Mouse (Mus musculus) CH12.LX (cell line): ENCODE measurements around the gene Kiss1r. TPM values are rescaled to one million over a fixed set of nuclear protein-coding genes. Genes with fewer than 3 reads are reported as not detected.

ENCODE experiments used
- DNase-seq: peaks from one replicate; pipeline ENCODE4 v3.0.0-alpha.2; 2013; ENCODE audit errors: extremely low read depth
- H3K27ac ChIP-seq: 2 replicates; pipeline ENCODE4 v1.5.1; 2012; ENCODE audit warnings: low read depth, mild to moderate bottlenecking, control low read depth, moderate library complexity; ENCODE audit not compliant: insufficient read depth
- H3K27me3 ChIP-seq: replicated peaks from 2 replicates; pipeline ENCODE3; 2012; ENCODE audit warnings: inconsistent platforms
- H3K36me3 ChIP-seq, 2 experiments: replicated peaks in 1 of 2; 2 replicates each; pipeline versions ENCODE3 to v1.6.1; 2012; ENCODE audit warnings: inconsistent platforms in 1 of 2, low read length in 1 of 2, mild to moderate bottlenecking in 1 of 2, mixed read lengths in 1 of 2, moderate library complexity in 1 of 2; ENCODE audit not compliant: control insufficient read depth in 1 of 2, insufficient read depth in 1 of 2
- H3K4me1 ChIP-seq, 2 experiments: 2 replicates each; pipeline ENCODE4 v1.6.1; 2012; ENCODE audit warnings: inconsistent platforms in 1 of 2, moderate library complexity in 1 of 2; ENCODE audit not compliant: insufficient read depth in 2 of 2, control insufficient read depth in 1 of 2
- H3K4me2 ChIP-seq: 2 replicates; pipeline ENCODE4 v1.6.1; 2012; ENCODE audit warnings: low read depth, mild to moderate bottlenecking, control low read depth; ENCODE audit not compliant: poor library complexity, insufficient read depth, severe bottlenecking
- H3K4me3 ChIP-seq, 3 experiments: fragments of 150-350 bp in 1 of 3; sonication (generic) in 1 of 3; replicated peaks in 1 of 3; 2 replicates each; pipeline versions ENCODE3 to v1.5.1; 2011 to 2012; ENCODE audit warnings: low read depth in 2 of 3, low read length in 2 of 3, mild to moderate bottlenecking in 2 of 3, moderate library complexity in 2 of 3, control low read depth in 1 of 3, improper control_type of control experiment in 1 of 3, inconsistent platforms in 1 of 3, mixed read lengths in 1 of 3; ENCODE audit not compliant: poor library complexity in 1 of 3
- H3K79me2 ChIP-seq: replicated peaks from 2 replicates; pipeline ENCODE4 v1.6.1; 2012; ENCODE audit warnings: mild to moderate bottlenecking, moderate library complexity; ENCODE audit not compliant: control insufficient read depth, poor library complexity, insufficient read depth, severe bottlenecking; ENCODE audit errors: extremely low read depth
- H3K9ac ChIP-seq: 2 replicates; pipeline ENCODE4 v1.6.1; 2012; ENCODE audit warnings: low read depth, mild to moderate bottlenecking, control low read depth, moderate library complexity; ENCODE audit not compliant: insufficient read depth
- H3K9me3 ChIP-seq: replicated peaks from 2 replicates; pipeline ENCODE3; 2012; ENCODE audit warnings: low read length, inconsistent platforms, mixed read lengths
- BHLHE40 ChIP-seq: IDR thresholded peaks from 2 replicates; pipeline ENCODE4 v1.6.1; 2011; ENCODE audit warnings: mild to moderate bottlenecking, low read depth, low read length, improper control_type of control experiment
- CHD1 ChIP-seq: IDR thresholded peaks from 2 replicates; pipeline ENCODE4 v1.6.1; 2012; ENCODE audit warnings: low read depth, low read length, improper control_type of control experiment, inconsistent platforms
- CHD2 ChIP-seq: IDR thresholded peaks from 2 replicates; pipeline ENCODE4 v1.6.1; 2011; ENCODE audit warnings: low read length, improper control_type of control experiment
- CTCF ChIP-seq, 2 experiments: IDR thresholded peaks in 1 of 2; conservative IDR thresholded peaks in 1 of 2; 2 replicates each; pipeline ENCODE4 v1.5.1; 2011 to 2012; ENCODE audit warnings: low read depth in 2 of 2, low read length in 2 of 2, improper control_type of control experiment in 1 of 2, inconsistent platforms in 1 of 2, mild to moderate bottlenecking in 1 of 2, moderate library complexity in 1 of 2
- E2F4 ChIP-seq: IDR thresholded peaks from 2 replicates; pipeline ENCODE4 v1.6.1; 2011; ENCODE audit warnings: low read depth, low read length, improper control_type of control experiment; ENCODE audit not compliant: insufficient replicate concordance
- ELF1 ChIP-seq: IDR thresholded peaks from 2 replicates; pipeline ENCODE4 v1.6.1; 2014; ENCODE audit warnings: low read depth, mild to moderate bottlenecking, inconsistent platforms, low read length, improper control_type of control experiment
- EP300 ChIP-seq: IDR thresholded peaks from 2 replicates; pipeline ENCODE4 v1.6.1; 2011; ENCODE audit warnings: low read length, improper control_type of control experiment
- ETS1 ChIP-seq: conservative IDR thresholded peaks from 2 replicates; pipeline ENCODE4 v1.6.1; 2012; ENCODE audit warnings: low read depth, mild to moderate bottlenecking, inconsistent platforms, low read length, improper control_type of control experiment, moderate library complexity
- GABPA ChIP-seq: IDR thresholded peaks from 2 replicates; pipeline ENCODE4 v1.6.1; 2012; ENCODE audit warnings: low read depth, low read length, improper control_type of control experiment, inconsistent platforms; ENCODE audit not compliant: insufficient replicate concordance
- HCFC1 ChIP-seq: IDR thresholded peaks from 2 replicates; pipeline ENCODE4 v1.6.1; 2012; ENCODE audit warnings: low read depth, mild to moderate bottlenecking, inconsistent platforms, low read length, improper control_type of control experiment
- IRF4 ChIP-seq: IDR thresholded peaks from 2 replicates; pipeline ENCODE4 v1.6.1; 2014; ENCODE audit warnings: low read depth, mild to moderate bottlenecking, inconsistent platforms, low read length, improper control_type of control experiment
- JUN ChIP-seq: IDR thresholded peaks from 2 replicates; pipeline ENCODE4 v1.6.1; 2011; ENCODE audit warnings: low read depth, mild to moderate bottlenecking, low read length, improper control_type of control experiment, moderate library complexity; ENCODE audit not compliant: insufficient read depth
- JUND ChIP-seq: conservative IDR thresholded peaks from 2 replicates; pipeline ENCODE4 v1.6.1; 2011; ENCODE audit warnings: low read depth, low read length, improper control_type of control experiment
- KAT2A ChIP-seq: IDR thresholded peaks from 2 replicates; pipeline ENCODE4 v1.6.1; 2012; ENCODE audit warnings: low read length, improper control_type of control experiment, inconsistent platforms; ENCODE audit not compliant: insufficient replicate concordance
- MAFK ChIP-seq: IDR thresholded peaks from 2 replicates; pipeline ENCODE4 v1.6.1; 2011; ENCODE audit warnings: low read length, improper control_type of control experiment; ENCODE audit not compliant: insufficient replicate concordance
- MAX ChIP-seq: IDR thresholded peaks from 2 replicates; pipeline ENCODE4 v1.6.1; 2011; ENCODE audit warnings: low read length, improper control_type of control experiment
- MAZ ChIP-seq: IDR thresholded peaks from 2 replicates; pipeline ENCODE4 v1.6.1; 2012; ENCODE audit warnings: low read depth, mild to moderate bottlenecking, inconsistent platforms, low read length, improper control_type of control experiment, moderate library complexity
- MEF2A ChIP-seq: IDR thresholded peaks from 2 replicates; pipeline ENCODE4 v1.6.1; 2014; ENCODE audit warnings: low read depth, mild to moderate bottlenecking, inconsistent platforms, low read length, improper control_type of control experiment, borderline replicate concordance
- MXI1 ChIP-seq: IDR thresholded peaks from 2 replicates; pipeline ENCODE4 v1.6.1; 2011; ENCODE audit warnings: mild to moderate bottlenecking, low read depth, low read length, improper control_type of control experiment
- MYC ChIP-seq: IDR thresholded peaks from 2 replicates; pipeline ENCODE4 v1.6.1; 2011; ENCODE audit warnings: low read depth, mild to moderate bottlenecking, improper control_type of control experiment, low read length
- NELFE ChIP-seq: IDR thresholded peaks from 2 replicates; pipeline ENCODE4 v1.6.1; 2011; ENCODE audit warnings: low read depth, low read length, improper control_type of control experiment
- NRF1 ChIP-seq: IDR thresholded peaks from 2 replicates; pipeline ENCODE4 v1.6.1; 2014; ENCODE audit warnings: low read depth, mild to moderate bottlenecking, inconsistent platforms, low read length, improper control_type of control experiment, moderate library complexity
- PAX5 ChIP-seq: IDR thresholded peaks from 2 replicates; pipeline ENCODE4 v1.6.1; 2012; ENCODE audit warnings: low read length, inconsistent platforms, mixed read lengths
- POLR2A ChIP-seq: IDR thresholded peaks from 2 replicates; pipeline ENCODE4 v1.6.1; 2011; ENCODE audit warnings: low read depth, mild to moderate bottlenecking, improper control_type of control experiment, low read length
- POLR2AphosphoS2 ChIP-seq: IDR thresholded peaks from 2 replicates; pipeline ENCODE4 v1.6.1; 2011; ENCODE audit warnings: low read depth, low read length, improper control_type of control experiment
- RAD21 ChIP-seq: IDR thresholded peaks from 2 replicates; pipeline ENCODE4 v1.6.1; 2011; ENCODE audit warnings: low read depth, mild to moderate bottlenecking, low read length, improper control_type of control experiment, moderate library complexity
- RCOR1 ChIP-seq: conservative IDR thresholded peaks from 2 replicates; pipeline ENCODE4 v1.6.1; 2012; ENCODE audit warnings: low read depth, mild to moderate bottlenecking, inconsistent platforms, low read length, improper control_type of control experiment
- SIN3A ChIP-seq: IDR thresholded peaks from 2 replicates; pipeline ENCODE4 v1.6.1; 2012; ENCODE audit warnings: low read length, improper control_type of control experiment, inconsistent platforms
- SMC3 ChIP-seq: IDR thresholded peaks from 2 replicates; pipeline ENCODE4 v1.6.1; 2011; ENCODE audit warnings: low read depth, low read length, improper control_type of control experiment
- TBP ChIP-seq: conservative IDR thresholded peaks from 2 replicates; pipeline ENCODE4 v1.6.1; 2011; ENCODE audit warnings: low read depth, low read length, improper control_type of control experiment
- TCF12 ChIP-seq: IDR thresholded peaks from 2 replicates; pipeline ENCODE4 v1.6.1; 2014; ENCODE audit warnings: low read depth, mild to moderate bottlenecking, inconsistent platforms, low read length, improper control_type of control experiment
- UBTF ChIP-seq: IDR thresholded peaks from 2 replicates; pipeline ENCODE4 v1.6.1; 2012; ENCODE audit warnings: low read depth, mild to moderate bottlenecking, inconsistent platforms, low read length, improper control_type of control experiment, moderate library complexity
- USF1 ChIP-seq: IDR thresholded peaks from 2 replicates; pipeline ENCODE4 v1.6.1; 2014; ENCODE audit warnings: low read depth, mild to moderate bottlenecking, inconsistent platforms, low read length, improper control_type of control experiment
- USF2 ChIP-seq: conservative IDR thresholded peaks from 2 replicates; pipeline ENCODE4 v1.6.1; 2011; ENCODE audit warnings: low read depth, low read length, improper control_type of control experiment
- ZC3H11A ChIP-seq: IDR thresholded peaks from 2 replicates; pipeline ENCODE4 v1.6.1; 2012; ENCODE audit warnings: low read depth, mild to moderate bottlenecking, inconsistent platforms, low read length, improper control_type of control experiment
- ZKSCAN1 ChIP-seq: IDR thresholded peaks from 2 replicates; pipeline ENCODE4 v1.6.1; 2012; ENCODE audit warnings: low read depth, inconsistent platforms, low read length, improper control_type of control experiment, borderline replicate concordance
- ZMIZ1 ChIP-seq: IDR thresholded peaks from 2 replicates; pipeline ENCODE4 v1.6.1; 2012; ENCODE audit warnings: low read depth, mild to moderate bottlenecking, inconsistent platforms, low read length, improper control_type of control experiment
- ZNF384 ChIP-seq: IDR thresholded peaks from 2 replicates; pipeline ENCODE4 v1.6.1; 2012; ENCODE audit warnings: low read depth, low read length, improper control_type of control experiment, inconsistent platforms
- dilution Hi-C: fragments of 300-500 bp; cut with MboI; formaldehyde crosslinking; loops from 2 replicates; pipeline ENCODE4 v1.14.3; 2020; ENCODE audit warnings: low sequenced_read_pairs; ENCODE audit not compliant: extremely low pct_unique_long_range_greater_than_20kb, extremely low pct_ligation_motif_present
- in situ Hi-C: fragments of 300-500 bp; cut with MboI; formaldehyde crosslinking; loops from 3 replicates; pipeline ENCODE4 v1.14.3; 2019; ENCODE audit warnings: low sequenced_read_pairs, low pct_ligation_motif_present, low pct_unique_long_range_greater_than_20kb, mixed read lengths
- polyA plus RNA-seq: library from polyadenylated mRNA; unstranded; fragments of >175 nt; gene quantifications from 2 replicates; pipeline ENCODE4 v1.2.1, GENCODE M21; 2012; ENCODE audit warnings: low read depth; ENCODE audit not compliant: insufficient read length
- total RNA-seq, 2 experiments: library from RNA; depleted of rRNA; stranded (reverse); fragments of 300-350 nt in 1 of 2; fragments of >200 nt in 1 of 2; gene quantifications; 2 replicates each; pipeline ENCODE4 v1.2.3; 2012 to 2014

Gene Kiss1r
- total and polyA plus RNA-seq, 3 experiments, result 0.17 to 0.76 (median 0.24) TPM

DNA sequence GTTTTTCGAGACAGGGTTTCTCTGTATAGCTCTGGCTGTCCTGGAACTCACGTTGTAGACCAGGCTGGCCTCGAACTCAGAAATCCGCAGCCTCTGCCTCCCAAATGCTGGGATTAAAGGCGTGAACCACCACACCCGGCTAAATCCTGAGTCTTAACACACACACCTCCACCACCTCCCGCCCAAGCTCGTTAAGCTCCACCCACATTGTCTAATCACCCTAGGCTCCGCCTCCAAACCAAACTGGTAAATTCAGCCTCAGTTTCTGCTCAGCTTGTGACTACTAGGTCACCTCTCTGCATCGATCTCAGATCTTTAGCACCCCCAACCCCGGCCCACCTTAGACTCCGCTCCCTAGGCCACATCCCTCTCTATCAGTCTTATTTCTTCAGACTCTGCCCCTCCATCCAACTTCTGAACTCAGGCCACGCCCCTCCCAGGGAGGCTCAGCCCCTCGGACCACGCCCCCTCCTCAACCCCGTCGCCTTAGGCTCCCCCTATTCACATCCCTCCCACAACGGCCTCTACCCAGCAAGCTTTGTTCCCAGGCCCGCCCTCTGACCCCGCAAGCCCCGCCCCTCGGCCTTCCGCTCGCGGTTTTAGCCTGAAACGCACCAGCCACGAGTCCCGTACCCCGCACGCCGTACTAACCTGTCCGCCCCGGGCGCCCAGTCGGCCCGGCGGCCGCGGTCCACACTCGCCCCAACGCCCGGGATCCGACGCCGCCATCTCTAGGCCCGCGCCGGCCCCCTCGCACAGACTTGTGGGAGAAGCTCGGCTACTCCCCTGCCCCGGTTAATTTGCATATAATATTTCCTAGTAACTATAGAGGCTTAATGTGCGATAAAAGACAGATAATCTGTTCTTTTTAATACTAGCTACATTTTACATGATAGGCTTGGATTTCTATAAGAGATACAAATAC, 8.3 kb upstream of the Kiss1r start, which contains the start of gene Med16:
Gene Med16 (minus strand): TSS at position 757 of the 925 bp plus-strand sequence.
- peak within 1 kb of the TSS; percentile 17; the same call in 1 of the 2 replicates for H3K4me2 ChIP-seq
- no peaks in the 10 kb centered on the region for H3K27me3 ChIP-seq
- H3K4me3 ChIP-seq, result peak within 1 kb of the TSS; percentile 68 to 86 (median 78)
- peak; percentile 95 for DNase-seq
- H3K9me3 ChIP-seq, result peaks cover 5% of the 10 kb centered on the region
- peaks cover 23 to 70% of the 10 kb centered on the region in 2 experiments for H3K36me3 ChIP-seq
- peak within 1 kb of the TSS; percentile 97 for H3K9ac ChIP-seq
- peak within 1 kb of the TSS; percentile 85 for H3K27ac ChIP-seq
- H3K79me2 ChIP-seq, result no peaks in the 10 kb centered on the region
- peaks cover 7 to 15% of the 10 kb centered on the region in 2 experiments for H3K4me1 ChIP-seq
- dilution Hi-C loops (no loop called here), in situ Hi-C loops (no loop called here)
- TF ChIP-seq HCFC1 (peak; percentile 80), ELF1 (no peak), TBP (peak; percentile 62; the same call in 1 of the 2 replicates), PAX5 (no peak), GABPA (no peak), JUND (no peak), RAD21 (no peak), CHD2 (peak; percentile 72), MXI1 (no peak), CTCF (conservative IDR thresholded peaks at IDR 0.05 in 1 of 2, IDR thresholded peaks at IDR 0.05 in 1 of 2; ENCODE audit: low read depth in 2 of 2, low read length in 2 of 2) (no peak), RCOR1 (no peak), POLR2A (peak; percentile 74), USF2 (no peak), UBTF (no peak), MAX (no peak), TCF12 (0 out of 2 replicates have a peak, but pooled peaks have one; percentile 33), USF1 (no peak), SIN3A (no peak), KAT2A (peak; percentile 71; the same call in 1 of the 2 replicates), IRF4 (no peak), MEF2A (no peak), ZNF384 (0 out of 2 replicates have a peak, but pooled peaks have one; percentile 18), EP300 (no peak), ETS1 (no peak), ZKSCAN1 (no peak), BHLHE40 (no peak), MAFK (no peak), MYC (no peak), NRF1 (no peak), CHD1 (no peak), JUN (no peak; the same call in 1 of the 2 replicates), E2F4 (no peak), POLR2AphosphoS2 (no peak), SMC3 (no peak), MAZ (peak; percentile 80; the same call in 1 of the 2 replicates), ZMIZ1 (no peak), ZC3H11A (no peak), NELFE (peak; percentile 68)
